Mouse (Mus musculus) kidney, postnatal 14 days (tissue): ENCODE measurements around the gene Adamtsl3.
"Not testable (repeated sequence)": the region's sequence is repeated elsewhere in the genome, so short reads cannot be mapped to it uniquely, and the experiment has no call there.

Source experiments
- DNase-seq: peaks from one replicate; pipeline ENCODE4 v3.0.0; 2022; ENCODE audit warnings: mixed read lengths

Adamtsl3 gene

DNA sequence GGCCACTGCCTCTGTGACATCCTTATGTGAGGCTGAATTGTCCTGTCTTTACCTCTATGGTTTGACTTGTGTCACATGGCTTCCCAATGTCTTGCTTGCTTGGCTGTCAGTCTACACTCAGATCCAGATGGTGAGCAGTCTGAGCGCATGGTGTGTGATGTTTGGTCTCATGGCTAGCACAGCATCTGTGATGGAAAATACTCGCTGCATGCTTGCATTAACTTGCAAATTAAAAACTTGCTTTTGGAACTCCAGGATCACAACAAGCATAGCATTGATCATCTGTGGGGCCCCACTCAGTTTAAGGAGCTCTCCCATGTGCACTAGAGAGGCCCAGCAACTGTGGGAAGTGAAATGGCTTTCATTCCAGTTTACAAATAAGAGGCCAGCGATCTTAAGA is 29.1 kb downstream of the Adamtsl3 start:
- no peak for DNase-seq

DNA sequence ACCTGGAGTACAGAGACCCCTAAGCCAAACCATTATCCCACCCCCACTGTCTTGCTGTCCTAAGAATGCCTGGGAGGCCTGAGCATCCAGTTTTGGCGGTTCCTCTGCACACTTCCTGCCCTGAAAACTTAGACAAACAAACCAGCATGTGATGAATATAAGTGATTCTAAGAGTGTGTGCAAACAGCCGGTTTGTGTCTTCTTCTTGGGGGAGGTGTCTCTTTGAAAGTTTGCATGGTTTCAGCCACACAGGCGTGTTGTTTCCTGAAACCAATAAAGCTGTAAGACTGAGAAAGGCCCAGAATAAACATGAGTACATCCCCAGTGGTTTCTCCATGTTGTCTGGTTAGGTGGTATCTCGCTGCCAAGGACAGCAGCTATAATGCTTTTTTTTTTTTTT is 30.6 kb downstream of the Adamtsl3 start:
- DNase-seq, result peak; percentile 16

DNA sequence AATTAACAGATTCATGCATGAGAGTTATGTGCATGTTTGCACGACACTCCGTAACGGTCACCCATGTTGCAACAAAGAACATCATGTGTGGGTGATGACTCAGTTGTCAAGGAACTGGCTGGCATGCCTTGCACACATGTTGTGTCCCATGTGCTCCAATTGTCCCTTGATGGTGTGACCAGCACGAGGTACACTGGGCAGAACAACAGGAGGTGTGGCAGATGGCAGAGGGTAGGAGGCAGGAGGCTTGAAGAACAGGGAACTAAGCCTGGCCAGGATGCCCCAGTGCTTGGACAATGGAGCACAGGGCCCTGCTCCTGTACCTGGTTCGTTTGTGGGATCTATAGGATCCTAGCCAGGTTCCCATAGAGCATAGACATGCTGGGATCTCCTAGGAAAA is 31.0 kb downstream of the Adamtsl3 start:
- no peak for DNase-seq

DNA sequence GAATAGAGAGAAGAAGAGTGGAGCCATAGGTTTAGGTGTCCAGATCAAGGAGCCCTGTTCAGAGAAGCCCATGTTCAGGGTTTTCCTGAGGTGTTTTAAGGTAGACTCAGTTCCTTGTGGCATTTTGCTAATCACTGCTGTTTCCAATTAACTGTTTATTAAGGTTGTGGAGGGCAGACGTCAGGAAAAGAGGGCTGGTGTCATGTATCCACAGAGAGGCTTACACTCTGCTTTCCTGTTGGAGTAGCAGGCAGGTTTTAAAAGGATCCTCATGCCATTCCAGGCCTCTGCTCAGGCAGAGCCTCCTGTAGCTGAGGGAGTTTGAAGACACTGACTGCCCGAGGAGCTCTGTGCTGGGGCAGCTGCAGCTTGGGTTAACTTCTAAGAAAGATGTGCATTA is 32.6 kb downstream of the Adamtsl3 start:
- no peak for DNase-seq

DNA sequence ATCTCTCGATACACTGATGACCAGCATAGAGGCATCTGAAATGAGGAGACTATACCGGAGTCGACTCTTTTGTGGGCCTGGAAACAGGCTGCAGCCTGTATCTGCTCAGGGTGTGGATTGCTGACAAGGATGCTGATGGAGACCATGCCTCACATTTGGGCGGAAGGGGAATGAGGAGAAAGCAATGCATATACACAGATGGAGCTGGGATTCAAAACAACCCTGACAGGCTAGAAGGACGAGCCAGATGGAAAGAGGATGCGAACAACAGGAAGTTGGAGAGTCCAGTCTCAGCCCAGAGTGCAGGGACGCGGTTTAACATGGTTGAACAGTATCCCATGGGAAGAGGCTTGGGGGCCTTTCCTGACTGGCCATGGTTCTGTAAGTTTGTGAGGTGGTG is 34.6 kb downstream of the Adamtsl3 start:
- DNase-seq, result no peak

DNA sequence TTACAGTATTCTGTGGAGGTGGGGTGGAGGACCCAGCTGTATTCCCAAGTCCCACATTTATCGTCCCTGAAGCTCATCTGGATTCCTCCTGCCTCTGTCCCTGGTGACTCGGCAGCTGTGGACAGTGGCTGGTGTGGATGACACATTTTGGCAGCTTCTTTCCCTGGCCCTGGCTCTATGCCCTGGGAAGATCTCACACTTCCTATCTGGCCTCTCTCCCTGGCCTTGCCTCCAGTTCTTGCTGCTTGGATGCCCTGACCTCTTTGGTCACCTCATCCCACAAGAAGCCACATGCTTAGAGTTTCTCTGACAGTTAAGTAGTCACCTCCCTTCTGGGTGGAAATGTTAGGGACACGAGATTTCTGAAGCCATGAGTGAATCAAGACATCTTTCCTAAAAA is 35.9 kb downstream of the Adamtsl3 start:
- peak; percentile 58 for DNase-seq

DNA sequence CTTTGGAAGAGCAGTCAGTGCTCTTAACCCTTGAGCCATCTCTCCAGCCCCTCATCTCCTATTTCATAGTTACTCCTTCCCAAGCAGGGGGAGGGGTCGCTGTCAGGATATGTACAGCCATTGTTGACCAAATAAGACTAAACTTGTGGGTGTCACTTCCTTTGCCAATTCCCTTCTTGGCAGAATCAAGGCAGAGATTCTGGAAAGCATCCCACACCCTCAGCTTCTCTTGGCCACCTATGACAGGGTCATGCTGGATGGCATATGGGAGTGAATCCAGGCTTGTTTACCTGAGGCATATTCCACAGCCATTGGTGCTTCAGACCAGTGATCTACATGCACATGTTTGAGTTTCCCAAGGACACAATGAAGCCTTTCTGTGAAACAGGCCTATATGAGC is 42.8 kb downstream of the Adamtsl3 start:
- DNase-seq, result no peak

DNA sequence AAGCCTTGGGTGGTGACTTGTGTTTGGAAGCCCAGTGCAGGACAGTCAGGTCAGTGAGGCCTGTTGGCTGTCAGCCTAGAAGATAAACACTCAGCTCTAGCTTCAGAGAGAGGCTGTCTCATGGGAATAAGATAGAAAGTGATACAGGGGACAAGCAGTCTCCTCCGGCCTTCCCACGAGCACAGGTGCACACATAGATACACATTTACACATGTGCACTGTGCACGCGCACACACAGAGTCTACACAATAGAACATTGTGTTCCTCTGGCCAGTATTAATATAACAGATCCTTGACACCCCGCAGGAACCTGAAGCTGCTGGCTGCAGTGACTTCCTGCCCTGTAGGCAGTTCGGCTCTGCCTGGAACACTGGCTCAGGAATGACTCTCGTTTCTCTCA is 44.3 kb downstream of the Adamtsl3 start:
- no peak for DNase-seq

DNA sequence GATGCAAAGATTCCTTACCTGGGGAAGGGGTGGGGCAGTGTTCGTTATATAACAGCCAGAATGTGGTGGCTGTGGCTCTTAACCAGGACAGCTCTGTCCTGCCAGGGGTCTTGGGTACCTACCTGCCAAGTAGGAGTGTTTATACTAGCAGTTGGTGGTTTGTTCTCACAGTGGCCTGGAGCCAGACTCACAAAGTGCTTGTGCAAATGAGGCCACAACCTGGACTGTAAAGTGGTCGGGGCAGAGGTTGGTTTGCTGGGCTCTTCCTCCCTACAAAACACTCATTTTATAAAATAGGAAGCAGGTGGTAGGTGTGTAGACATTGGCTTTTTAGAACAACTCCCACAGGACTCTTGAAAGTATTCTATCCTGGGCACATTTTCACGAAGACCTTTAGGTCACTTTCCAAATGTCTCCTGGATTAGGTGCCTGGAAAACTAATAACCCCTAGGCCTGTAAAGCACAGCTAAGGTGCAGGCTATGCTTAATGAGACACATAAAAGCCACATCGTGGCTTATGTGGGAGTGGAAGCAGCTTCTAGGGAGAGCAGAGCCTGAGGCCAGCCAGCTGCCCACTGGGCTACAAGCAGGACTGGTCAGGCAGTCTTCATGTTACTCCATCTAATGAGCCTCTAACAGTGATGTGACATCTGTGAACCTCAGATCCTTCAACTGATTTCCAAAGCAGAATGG is 47.5 kb downstream of the Adamtsl3 start:
- no peak for DNase-seq

DNA sequence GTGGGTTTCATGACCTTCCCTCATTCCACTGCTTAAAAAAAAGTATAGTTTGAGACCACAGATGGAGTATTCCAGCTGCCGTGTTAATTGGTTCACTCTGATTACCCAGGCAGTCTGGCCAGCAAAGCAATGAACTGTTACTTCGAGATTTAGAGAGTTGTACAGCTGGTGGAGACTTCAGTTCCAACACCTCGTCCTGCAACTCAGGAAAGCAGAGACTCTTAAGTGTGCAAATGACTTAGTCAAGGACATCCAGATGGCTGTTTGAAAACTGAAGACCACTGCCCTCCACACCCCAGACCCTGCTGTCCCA is 48.0 kb downstream of the Adamtsl3 start:
- DNase-seq, result no peak

DNA sequence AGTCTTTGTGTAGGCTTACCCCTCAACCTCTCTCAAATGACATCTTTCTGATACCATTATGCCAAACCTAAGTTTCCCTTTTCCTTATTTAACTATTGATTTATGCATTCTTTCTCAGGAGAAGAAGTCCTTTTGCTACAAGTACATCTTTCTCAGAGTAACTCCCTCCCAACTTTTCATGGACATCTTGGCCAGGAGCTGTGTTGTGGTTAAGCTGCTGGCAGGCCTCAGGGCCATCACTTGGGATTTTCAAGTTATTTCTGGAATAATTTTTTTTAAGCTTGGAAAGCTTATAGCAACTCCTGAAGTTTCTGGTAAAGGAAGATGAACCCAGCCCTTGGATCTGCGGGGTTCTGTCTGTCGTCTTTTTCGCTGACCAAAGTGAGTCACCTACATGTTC is 51.6 kb downstream of the Adamtsl3 start:
- no peak for DNase-seq

DNA sequence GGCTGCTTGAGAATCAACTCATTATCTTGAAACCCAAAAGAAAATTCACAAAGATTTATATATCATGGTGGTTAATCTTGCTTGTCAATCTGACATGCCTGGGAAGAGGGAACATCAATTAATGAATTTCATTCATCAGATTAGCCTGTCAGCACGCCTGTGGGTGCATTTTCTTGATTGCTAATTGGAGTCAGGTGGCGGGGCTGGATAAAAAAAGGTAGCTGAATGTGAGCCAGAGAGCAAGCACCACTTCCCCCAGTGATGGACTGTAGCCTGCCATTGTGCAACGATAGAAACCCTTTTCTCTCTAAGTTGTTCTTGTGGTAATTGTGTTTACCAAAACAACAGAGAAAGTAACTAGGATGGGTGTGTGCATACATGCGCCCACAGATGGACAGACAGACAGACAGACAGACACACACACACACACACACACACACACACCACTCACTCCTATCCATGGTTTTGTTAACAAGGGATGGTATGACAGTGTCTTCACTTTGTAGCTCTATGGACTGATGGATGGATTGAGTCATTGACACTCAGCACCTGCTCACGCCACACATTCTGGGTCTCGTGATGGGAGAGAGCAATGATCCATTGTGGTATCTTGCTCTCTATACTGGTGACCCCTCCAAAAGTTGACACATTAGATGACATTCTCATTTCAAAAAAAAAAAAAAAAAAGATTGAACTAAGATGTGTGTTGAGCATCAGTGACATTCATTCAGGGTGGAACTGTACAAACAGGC is 59.1 kb downstream of the Adamtsl3 start:
- no peak for DNase-seq

DNA sequence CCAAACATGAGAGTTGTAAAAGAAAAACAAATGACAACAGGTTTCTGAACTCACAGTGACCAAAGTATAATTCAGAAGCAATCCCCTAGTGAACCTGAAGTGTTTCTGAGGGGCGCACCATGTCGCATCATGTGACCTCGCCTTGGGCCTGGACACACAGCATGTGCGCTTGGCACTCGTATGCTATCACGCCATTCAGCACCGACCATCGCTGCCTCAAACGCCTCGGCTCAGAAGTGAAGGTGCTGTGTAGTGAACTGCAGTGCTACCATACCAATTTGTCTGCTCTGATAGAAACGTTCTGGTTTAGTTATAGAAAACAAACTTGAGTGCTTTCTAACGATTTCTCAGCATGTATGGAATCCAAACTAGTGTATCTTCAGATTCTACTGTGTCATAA is 59.7 kb downstream of the Adamtsl3 start:
- DNase-seq, result no peak

DNA sequence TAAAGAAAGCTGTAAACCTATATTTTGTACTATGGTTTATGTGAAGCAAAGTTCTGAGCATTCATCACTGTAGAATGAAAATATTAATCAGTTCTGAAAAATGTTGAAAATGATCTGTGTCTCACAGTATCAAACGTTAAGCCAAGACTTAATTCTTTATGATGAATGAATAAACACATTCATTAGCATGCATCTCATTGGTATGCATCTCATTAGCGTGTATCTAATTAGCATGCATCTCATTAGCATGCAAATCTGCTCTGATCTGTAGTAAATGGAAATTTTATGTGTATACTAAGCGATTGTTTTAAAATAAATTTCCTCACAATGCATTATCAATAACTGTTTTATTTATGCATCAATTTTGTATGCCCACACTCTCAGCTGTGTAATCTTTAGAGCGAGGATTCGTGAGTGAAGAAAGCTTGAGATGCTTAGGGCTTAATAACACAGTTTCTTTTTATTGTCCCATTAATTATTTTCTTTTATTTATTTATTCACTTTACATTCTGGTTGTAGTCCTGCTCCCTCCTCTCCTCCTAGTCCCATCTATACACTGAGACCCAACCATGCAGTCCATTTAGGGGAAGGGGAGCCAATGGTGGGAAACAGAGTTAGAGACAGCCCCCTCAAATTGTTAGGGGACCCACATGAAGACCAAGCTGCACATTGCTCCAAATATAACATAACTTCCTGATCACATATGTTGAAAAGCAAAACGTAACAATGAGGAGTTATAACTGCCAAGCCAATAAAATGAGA is 60.4 kb downstream of the Adamtsl3 start:
- no peak for DNase-seq

DNA sequence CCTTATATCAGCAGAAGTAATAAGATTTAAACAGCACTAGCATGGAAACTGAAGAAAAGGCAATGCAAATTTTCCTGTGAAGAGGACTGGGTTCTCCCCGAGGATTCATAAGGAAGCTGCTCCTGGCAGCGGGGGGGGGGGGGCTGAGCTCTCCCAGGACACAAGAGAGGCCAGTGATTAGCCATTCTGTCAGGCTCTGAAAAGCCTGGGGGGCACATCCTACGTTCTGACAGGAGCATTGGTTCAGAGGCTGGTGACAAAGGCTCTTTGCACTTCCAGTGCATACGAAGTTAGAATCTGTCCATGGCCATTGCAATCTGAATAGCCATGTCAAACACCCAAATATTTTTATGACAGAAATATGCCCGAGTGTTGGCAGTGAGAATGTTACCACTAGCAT is 61.4 kb downstream of the Adamtsl3 start:
- DNase-seq, result no peak

DNA sequence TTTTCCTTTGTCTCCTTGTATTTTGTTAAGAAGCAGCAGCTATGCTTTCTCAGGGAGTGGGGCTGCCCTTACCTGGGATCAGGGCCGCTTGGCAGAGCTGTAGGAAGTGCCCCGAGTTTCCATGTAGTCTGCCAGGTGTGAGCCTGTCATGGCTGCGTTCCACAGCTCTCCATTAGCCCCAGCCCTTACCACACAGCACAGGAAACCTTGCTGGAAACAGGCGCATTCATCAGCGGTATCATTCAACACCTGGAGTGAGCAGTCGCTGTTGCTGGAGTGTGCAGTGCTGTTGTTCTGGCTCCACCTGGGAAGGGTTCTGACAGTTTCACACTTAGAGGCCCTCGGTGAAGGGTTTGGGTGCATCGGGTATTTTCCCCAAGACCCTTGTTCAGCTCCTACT is 62.1 kb downstream of the Adamtsl3 start:
- DNase-seq, result no peak

DNA sequence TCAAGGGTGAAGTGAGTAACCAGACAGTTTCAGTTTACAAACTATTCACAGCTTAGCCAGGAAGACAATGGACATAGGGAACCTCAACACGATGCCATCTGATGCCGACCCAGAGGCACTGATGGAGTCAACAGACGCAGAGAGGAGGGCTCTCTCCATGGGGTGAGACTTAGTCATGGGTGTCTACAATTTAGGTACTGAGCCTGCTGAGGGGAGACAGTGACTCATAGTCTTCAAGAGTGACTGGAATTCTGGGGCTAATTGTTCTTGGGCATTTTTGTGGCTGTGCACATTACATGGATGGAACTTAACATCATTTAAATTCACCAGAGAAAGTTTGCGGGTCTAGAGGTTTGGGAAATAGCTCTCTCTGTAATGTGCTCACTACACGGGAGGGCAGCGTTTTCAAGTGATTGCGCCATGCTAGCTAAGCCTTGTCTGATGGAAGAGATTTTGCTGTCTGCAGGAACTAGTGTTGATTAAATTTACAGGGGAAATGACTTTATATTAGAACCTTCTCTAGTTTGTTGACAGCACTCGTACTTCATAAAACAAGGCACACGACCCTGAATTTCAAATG is 70.1 kb downstream of the Adamtsl3 start:
- DNase-seq, result no peak

DNA sequence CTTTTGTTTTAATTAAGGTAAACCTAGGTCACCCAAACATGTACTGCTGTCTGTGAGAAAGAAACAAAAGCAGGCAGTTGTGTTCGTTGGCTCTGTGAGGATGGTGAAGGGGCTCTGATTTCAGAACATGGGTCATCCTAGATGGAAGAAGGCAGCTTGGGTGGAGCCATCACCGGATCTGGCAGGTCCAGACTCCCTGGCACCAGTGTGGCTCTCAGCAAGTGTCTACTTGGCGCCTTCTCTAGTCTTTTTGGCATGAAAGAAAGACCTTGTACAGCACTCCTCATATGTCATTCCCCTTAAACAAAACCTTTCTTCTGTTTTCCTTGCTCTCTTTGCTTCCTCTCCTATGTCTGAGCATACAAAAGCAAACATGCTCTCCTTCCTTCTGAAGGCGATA is 75.5 kb downstream of the Adamtsl3 start:
- DNase-seq, result no peak

DNA sequence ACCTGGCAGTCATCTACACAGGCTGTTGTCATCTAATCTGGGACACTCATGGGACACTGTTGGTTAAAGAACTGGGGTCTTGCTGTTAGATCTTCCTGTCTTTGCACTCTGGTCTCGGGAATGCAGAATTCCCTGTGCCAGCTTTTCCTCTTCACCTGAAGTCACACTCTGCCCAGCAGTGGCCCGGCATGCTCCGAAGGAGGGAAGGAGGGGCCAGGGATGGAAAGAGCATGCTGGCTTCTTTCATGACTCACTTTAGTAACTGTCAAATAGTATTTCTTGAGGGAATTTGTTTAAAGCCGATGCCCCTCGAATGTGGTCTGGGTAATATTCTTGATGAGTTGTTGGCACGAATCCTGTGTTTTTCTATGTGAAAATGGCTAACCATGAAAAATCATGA is 81.2 kb downstream of the Adamtsl3 start:
- DNase-seq, result no peak

DNA sequence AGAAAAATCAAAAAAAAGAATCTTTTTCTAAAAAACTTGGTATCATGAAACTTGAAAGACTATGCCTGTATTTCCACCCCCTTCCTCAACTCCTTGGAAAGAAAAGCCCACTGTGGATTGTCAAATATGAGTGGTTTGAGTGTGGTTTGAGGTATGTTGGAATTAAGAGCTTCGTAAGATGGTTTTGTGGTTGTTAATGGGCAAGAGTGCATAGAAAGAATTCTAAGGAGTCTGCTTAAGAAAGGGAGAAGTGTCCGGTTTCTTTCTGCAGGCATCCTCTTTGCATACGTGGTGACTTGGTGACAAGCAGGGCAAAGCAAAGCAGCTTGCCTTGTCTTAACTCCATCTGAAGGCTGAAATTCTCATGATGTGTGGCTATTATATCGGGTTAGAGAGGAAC is 81.6 kb downstream of the Adamtsl3 start:
- no peak for DNase-seq

DNA sequence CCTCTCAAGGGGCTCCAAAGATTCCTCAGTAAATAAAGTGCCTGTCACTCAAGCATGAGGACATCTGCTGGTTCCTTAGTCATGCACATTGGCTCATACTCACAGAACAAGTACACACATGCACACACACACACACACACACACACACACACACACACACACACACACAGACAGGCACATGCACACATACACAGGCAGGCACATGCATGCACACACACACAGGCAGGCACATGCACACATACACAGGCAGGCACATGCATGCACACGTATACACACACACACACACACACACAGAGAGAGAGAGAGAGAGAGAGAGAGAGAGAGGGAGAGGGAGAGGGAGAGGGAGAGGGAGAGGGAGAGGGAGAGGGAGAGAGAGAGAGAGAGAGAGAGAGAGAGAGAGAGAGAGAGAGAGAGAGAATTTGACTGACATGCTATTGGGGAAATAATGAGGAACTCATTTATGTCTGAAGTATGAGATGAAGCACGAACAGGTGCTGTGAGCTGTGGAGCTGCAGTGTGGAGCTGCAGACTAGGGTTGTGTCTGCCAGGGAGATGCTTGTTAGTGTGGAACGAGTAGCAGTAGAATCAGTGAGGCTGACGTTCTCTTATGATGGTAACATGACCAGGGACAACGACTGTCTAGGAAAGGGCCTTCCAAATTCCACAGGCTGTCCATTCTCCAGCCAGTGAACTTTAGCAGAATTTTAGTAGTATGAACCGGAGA is 85.0 kb downstream of the Adamtsl3 start:
- DNase-seq, result not testable (repeated sequence)

DNA sequence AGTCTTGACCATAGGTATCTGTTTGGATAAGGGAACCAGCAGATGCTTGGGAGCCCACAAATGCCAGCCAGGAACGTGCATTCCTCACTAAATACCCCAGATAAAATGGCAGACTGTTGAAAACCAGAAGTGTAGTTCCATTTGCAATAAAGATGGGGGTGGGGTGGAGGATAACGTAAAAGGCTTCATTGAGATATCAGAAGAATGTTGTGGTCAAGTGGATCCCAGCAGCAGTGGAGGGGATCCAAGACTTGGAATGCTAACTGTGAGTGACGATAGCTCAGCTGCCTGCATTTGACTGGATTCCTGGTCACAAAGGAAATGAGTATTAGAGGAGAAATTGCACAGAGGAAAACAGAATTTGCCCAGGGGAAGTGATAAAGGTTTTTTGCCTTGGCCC is 87.1 kb downstream of the Adamtsl3 start:
- DNase-seq, result peak; percentile 37

DNA sequence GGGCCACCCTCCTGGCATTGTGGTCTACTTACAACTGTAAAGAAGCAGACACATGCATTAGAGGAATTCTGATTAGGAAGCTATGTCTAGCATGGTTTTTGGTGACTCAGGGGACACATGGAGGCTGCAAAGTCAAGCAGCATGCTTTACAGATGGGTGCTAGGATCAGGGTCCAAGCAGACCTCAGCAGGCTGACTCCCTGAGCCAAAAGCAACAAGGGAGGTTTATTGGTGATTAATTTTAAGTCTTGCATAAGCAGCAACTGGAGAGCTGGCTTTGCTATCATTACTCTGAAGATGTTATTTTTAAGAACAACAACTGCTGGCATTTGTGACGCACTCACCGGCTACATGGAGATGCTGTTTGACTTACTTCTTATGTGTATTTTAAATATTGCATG is 88.1 kb downstream of the Adamtsl3 start:
- peak; percentile 2 for DNase-seq
